Mouse (Mus musculus): Measurements from ENCODE around the gene Olfr1109. TPM values are rescaled to one million over a fixed set of nuclear protein-coding genes. Genes with fewer than 3 reads are reported as not detected.

Gene Olfr1109
- not detected in 2 replicates for total RNA-seq (2012; rRNA removed)
- total RNA-seq (2014; rRNA removed): not detected in 2 replicates
- polyA plus RNA-seq (2012; ENCODE audit: insufficient read length, low read depth): not detected in 2 replicates

DNA sequence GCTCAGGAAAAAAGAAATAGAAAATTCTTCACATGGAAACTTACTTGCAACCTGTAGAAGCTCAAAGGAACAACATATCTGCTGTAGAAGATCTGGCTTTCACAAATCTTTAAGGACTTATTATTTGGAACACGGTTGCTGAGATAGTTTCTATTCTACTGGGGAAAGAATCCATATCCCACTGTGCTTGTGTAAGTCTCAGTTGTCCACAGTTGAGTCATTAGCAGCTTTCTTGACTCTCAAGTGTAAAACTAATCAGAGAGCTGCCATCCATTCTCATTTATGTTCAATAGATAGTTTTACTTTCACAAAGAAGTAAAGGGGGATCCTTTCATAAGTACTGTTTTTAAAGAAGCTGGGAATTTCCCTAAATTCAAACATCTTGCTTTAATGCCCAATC is at the start of gene Olfr1109:
TSS of gene Olfr1109 (minus strand) at position 101 of the 400 bp plus-strand sequence.
- no peaks in the 10 kb centered on the region for H3K27me3 ChIP-seq (replicated peaks)
- no peak within 1 kb of the TSS for H3K9ac ChIP-seq (ENCODE audit: insufficient read depth, low read depth)
- dilution Hi-C loops (cut with MboI; ENCODE audit: extremely low pct_ligation_motif_present, extremely low pct_unique_long_range_greater_than_20kb, low sequenced_read_pairs): no loop called here
- no peak within 1 kb of the TSS for H3K27ac ChIP-seq (ENCODE audit: insufficient read depth, low read depth)
- H3K36me3 ChIP-seq (replicated peaks in 1 of 2; ENCODE audit: control insufficient read depth in 1 of 2, insufficient read depth in 1 of 2, low read length in 1 of 2): no peaks in the 10 kb centered on the region
- no peaks in the 10 kb centered on the region for H3K79me2 ChIP-seq (replicated peaks; ENCODE audit: control insufficient read depth, extremely low read depth, insufficient read depth, poor library complexity, severe bottlenecking)
- no peak within 1 kb of the TSS for H3K4me2 ChIP-seq (ENCODE audit: insufficient read depth, low read depth, poor library complexity, severe bottlenecking)
- DNase-seq (ENCODE audit: extremely low read depth): no peak
- in situ Hi-C loops (cut with MboI; ENCODE audit: low pct_ligation_motif_present, low pct_unique_long_range_greater_than_20kb, low sequenced_read_pairs): no loop called here
- peaks cover 22% of the 10 kb centered on the region for H3K9me3 ChIP-seq (replicated peaks; ENCODE audit: low read length)
- H3K4me3 ChIP-seq (replicated peaks in 1 of 3; ENCODE audit: low read depth in 2 of 3, low read length in 2 of 3, poor library complexity in 1 of 3): no peak within 1 kb of the TSS
- no peak for TF ChIP-seq MXI1 (IDR thresholded peaks at IDR 0.05; ENCODE audit: low read depth, low read length)
- TF ChIP-seq E2F4 (IDR thresholded peaks at IDR 0.05; ENCODE audit: insufficient replicate concordance, low read depth, low read length): no peak
- no peak for TF ChIP-seq ZC3H11A (IDR thresholded peaks at IDR 0.05; ENCODE audit: low read depth, low read length)
- no peak for TF ChIP-seq GABPA (IDR thresholded peaks at IDR 0.05; ENCODE audit: insufficient replicate concordance, low read depth, low read length)
- no peak for TF ChIP-seq JUN (IDR thresholded peaks at IDR 0.05; ENCODE audit: insufficient read depth, low read depth, low read length)
- no peaks in the 10 kb centered on the region for H3K4me1 ChIP-seq (ENCODE audit: control insufficient read depth in 1 of 2, insufficient read depth in 2 of 2)

DNA sequence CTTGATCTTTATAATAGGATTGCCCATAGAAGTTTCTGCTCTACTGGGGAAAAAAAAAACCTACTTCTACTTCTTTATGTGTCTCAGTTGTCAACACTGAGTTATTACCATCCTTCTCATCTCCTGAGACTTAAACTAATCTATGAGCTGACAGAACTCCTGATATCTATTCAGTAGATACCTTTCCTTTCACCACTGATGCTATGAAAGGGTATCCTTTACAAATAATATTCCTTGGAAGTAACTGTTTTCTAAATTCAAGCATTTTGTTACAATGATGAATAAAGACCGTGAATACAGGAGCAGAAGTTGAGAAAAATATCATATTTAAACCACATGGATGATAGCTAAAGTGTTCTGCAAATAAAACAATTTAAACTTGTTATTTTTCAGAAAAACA is 44.4 kb upstream of the Olfr1109 start, which contains the start of gene Olfr1110:
TSS of gene Olfr1110 (minus strand) at position 101 of the 400 bp plus-strand sequence.
- dilution Hi-C loops (cut with MboI; ENCODE audit: extremely low pct_ligation_motif_present, extremely low pct_unique_long_range_greater_than_20kb, low sequenced_read_pairs) (no loop called here), in situ Hi-C loops (cut with MboI; ENCODE audit: low pct_ligation_motif_present, low pct_unique_long_range_greater_than_20kb, low sequenced_read_pairs) (no loop called here)
- no peak within 1 kb of the TSS for H3K9ac ChIP-seq (ENCODE audit: insufficient read depth, low read depth)
- no peak within 1 kb of the TSS for H3K4me2 ChIP-seq (ENCODE audit: insufficient read depth, low read depth, poor library complexity, severe bottlenecking)
- no peaks in the 10 kb centered on the region for H3K36me3 ChIP-seq (replicated peaks in 1 of 2; ENCODE audit: control insufficient read depth in 1 of 2, insufficient read depth in 1 of 2, low read length in 1 of 2)
- peaks cover 7% of the 10 kb centered on the region for H3K9me3 ChIP-seq (replicated peaks; ENCODE audit: low read length)
- H3K27me3 ChIP-seq (replicated peaks): no peaks in the 10 kb centered on the region
- no peak within 1 kb of the TSS for H3K4me3 ChIP-seq (replicated peaks in 1 of 3; ENCODE audit: low read depth in 2 of 3, low read length in 2 of 3, poor library complexity in 1 of 3)
- H3K4me1 ChIP-seq (ENCODE audit: control insufficient read depth in 1 of 2, insufficient read depth in 2 of 2): no peaks in the 10 kb centered on the region
- H3K79me2 ChIP-seq (replicated peaks; ENCODE audit: control insufficient read depth, extremely low read depth, insufficient read depth, poor library complexity, severe bottlenecking): no peaks in the 10 kb centered on the region
- no peak within 1 kb of the TSS for H3K27ac ChIP-seq (ENCODE audit: insufficient read depth, low read depth)
- TF ChIP-seq CHD1 (IDR thresholded peaks at IDR 0.05; ENCODE audit: low read depth, low read length) (no peak), ZC3H11A (IDR thresholded peaks at IDR 0.05; ENCODE audit: low read depth, low read length) (no peak), PAX5 (IDR thresholded peaks at IDR 0.05; ENCODE audit: low read length) (no peak), CHD2 (IDR thresholded peaks at IDR 0.05; ENCODE audit: low read length) (no peak), UBTF (IDR thresholded peaks at IDR 0.05; ENCODE audit: low read depth, low read length) (no peak), BHLHE40 (IDR thresholded peaks at IDR 0.05; ENCODE audit: low read depth, low read length) (no peak), MYC (IDR thresholded peaks at IDR 0.05; ENCODE audit: low read depth, low read length) (no peak), JUND (conservative IDR thresholded peaks at IDR 0.05; ENCODE audit: low read depth, low read length) (no peak), CTCF (conservative IDR thresholded peaks at IDR 0.05 in 1 of 2, IDR thresholded peaks at IDR 0.05 in 1 of 2; ENCODE audit: low read depth in 2 of 2, low read length in 2 of 2) (no peak), NRF1 (IDR thresholded peaks at IDR 0.05; ENCODE audit: low read depth, low read length) (no peak), POLR2A (IDR thresholded peaks at IDR 0.05; ENCODE audit: low read depth, low read length) (no peak), MEF2A (IDR thresholded peaks at IDR 0.05; ENCODE audit: borderline replicate concordance, low read depth, low read length) (no peak), ZKSCAN1 (IDR thresholded peaks at IDR 0.05; ENCODE audit: borderline replicate concordance, low read depth, low read length) (no peak), POLR2AphosphoS2 (IDR thresholded peaks at IDR 0.05; ENCODE audit: low read depth, low read length) (no peak), EP300 (IDR thresholded peaks at IDR 0.05; ENCODE audit: low read length) (no peak), ZNF384 (IDR thresholded peaks at IDR 0.05; ENCODE audit: low read depth, low read length) (no peak), KAT2A (IDR thresholded peaks at IDR 0.05; ENCODE audit: insufficient replicate concordance, low read length) (no peak)
- no peak for DNase-seq (ENCODE audit: extremely low read depth)

Data from CH12.LX (cell line).